Mouse (Mus musculus): ENCODE results near the gene Zeb2.
"Not testable (repeated sequence)": the region's sequence is repeated elsewhere in the genome, so short reads cannot be mapped to it uniquely, and the experiment has no call there.

Zeb2 gene

DNA sequence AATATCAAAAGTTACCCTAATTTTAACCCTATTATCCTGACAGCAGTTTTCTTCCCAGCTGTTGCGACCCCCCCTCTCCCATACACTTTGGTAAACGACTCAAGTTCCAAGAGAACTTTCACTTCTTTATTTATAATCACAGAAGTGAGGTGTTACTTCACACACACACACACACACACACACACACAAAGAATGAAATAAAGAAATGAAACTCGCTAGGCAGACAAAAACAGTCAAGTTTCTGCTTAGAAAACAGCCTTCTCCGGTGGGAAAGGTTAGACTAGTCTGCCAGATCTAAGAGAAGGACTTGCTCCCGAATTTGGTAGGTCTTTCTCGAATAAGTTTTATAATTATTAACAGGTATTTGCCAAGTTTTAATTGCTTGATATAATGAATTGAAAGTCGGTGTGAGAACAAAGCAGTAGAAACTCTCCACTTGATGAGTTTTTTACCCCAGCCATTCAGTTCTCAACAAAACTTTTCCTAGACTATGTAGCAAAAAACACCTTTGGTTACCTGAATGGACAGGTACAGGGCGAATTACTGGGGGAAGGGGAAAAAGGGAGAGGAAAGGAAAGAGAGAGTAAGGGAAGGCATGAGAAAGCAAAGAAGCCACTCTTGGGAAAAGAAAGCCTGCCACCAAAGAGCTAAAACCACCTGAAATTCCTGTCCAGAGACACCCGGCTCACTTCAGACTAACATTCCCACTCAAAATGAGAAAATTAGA is 5.0 kb downstream of the Zeb2 start:
- DNase-seq (ENCODE audit: low spot score), result no peak

DNA sequence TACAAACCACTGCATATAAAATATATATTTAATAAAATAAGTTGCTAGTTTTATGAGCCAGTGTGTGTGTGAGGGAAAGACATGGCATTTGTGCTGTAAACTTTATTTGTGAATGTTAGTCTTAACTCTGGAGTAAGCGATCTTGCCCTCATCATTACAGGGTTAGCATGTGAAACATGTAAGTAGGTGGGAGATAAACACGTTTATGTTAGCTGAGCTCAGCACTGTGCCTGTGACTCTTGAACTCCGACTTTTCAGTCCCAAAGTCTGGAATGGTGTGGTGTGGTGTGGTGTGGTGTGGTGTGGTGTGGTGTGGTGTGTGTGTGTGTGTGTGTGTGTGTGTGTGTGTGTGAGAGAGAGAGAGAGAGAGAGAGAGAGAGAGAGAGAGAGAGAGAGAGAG is 5.6 kb downstream of the Zeb2 start:
- not testable (repeated sequence) for DNase-seq (ENCODE audit: low spot score)

DNA sequence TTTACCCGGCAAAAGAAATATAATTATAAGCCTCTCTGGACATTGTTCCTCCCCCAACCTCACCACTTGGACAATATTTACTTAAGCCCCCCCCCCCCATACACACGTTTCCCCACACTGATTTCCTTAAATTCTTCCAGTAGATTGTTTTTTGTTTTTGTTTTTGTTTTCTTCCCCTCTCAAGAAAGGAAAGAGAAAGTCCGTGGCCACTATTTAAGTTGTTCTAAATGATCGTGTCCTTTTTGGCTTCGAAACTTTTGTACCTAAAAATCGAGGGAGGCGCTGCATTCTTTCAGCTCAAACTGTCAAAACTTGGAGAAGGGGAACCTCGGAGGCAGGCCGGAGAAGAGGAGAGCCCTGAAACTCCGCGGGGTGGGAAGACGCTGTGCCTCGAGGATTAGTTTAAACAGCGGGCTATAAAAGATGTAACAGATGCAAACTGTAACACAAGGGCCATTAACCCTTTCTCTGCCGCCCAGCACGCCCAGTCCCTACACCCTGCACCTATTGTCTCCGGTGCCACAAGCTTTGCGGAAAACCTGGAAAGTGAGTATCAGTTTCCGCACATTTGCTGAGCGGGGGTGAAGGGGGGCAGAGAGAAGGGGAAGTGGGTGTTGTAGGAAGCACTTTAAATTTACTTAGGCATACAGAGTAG is 6.3 kb downstream of the Zeb2 start:
- peak; percentile 75 for DNase-seq (ENCODE audit: low spot score)

DNA sequence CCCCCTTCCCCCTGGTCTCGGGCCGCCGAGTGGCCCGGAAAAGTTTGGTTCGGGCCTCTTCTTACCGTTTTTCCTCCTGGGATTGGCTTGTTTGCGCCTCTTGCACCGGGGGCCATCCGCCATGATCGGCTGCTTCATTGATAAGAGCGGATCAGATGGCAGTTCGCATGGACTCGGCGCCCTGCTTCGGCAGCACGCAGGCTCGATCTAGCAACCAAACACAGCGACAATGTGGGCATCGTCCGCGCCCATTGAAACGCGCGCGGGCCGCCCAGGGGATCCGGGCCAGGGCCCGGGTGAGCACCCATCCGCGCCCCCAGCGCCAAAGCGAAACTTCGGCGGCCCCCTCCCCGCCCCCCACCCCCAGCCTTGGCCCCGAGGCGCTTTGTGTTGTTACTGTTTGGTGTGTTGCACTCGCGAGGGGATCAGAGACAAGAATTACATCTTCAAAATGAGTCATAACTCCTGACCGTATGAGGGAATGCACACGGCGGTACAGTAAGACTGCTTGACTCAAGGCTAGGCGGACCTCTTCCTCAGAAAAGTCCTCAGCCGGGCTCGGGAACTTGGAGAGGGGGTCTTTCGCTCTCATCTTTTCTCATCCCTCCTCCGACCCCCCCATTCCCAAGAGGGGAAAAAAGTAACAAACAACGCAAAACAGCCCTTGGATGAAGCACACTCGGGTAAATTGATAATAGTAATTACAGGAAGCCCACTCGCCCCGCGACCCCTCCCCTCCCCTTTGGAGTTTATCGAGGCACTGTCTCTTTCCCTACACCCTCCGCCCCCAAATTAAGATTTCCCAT is 7.0 kb downstream of the Zeb2 start:
- DNase-seq (ENCODE audit: low spot score), result peak; percentile 69

DNA sequence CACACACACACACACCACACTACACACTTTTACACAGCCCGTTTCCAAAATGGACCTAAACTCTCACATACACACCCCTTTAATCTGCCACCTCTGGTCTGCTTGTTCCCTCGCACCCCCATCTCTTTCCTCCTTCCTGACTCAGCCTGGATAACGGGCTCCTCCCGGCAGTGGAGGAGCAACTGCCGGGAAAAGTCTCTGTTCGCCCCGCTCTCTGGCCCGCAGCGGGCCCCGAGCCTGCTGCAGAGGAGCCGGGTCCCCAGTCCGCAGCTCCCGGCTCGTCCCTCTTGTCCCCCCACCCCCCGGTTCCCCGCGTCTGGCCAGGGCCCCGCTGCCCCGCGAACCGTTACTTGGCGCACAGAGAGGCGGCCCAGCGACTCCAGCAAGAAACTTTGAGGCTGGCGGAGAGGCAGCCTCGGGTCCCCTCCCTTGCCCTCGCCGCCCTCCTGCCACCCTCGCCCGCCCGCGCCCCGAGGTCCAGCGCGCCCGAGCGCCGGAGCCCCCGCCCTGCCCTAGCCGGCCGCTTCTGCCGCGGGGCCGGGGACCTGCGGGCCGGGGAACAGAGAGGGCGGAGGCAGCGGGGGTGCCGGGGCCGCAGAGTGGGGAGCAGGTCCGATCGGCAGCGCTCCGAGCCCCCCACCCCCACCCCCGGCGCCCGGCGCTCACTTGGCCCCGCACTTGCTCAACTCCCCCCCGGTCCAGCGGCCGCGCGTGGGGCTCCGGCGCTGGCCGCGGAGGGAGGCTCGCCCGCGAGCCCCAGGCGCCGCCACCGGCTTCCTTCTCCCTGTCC is 7.8 kb downstream of the Zeb2 start:
- DNase-seq (ENCODE audit: low spot score), result peak; percentile 69

- peak; percentile 69 for DNase-seq (ENCODE audit: low spot score)
Measured at GRCm38 (mm10) chr2:45108521-45109091, 8.6 kb downstream of the Zeb2 start.

DNA sequence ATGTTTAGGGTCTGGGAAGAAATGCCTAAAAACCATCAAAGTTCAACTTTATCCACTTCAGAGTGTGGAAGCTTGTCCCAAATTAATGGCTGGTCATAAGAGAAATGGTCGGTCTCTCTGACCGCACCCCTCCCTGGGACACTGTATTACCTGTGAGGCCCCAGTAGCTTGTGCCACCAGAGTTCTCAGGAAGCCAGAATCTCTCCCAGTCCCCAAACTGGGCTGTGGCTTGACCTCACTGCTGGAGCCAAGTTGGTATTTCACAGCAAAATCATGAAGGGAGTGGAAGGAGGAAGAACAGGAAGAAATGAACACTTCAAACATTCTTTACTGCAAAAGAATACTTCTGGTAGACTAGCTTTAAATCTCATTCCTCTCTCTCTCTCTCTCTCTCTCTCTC is 9.6 kb downstream of the Zeb2 start:
- DNase-seq (ENCODE audit: low spot score), result peak; percentile 33

- DNase-seq (ENCODE audit: low spot score), result no peak
Measured at GRCm38 (mm10) chr2:45105922-45106851, 11.0 kb downstream of the Zeb2 start.

DNA sequence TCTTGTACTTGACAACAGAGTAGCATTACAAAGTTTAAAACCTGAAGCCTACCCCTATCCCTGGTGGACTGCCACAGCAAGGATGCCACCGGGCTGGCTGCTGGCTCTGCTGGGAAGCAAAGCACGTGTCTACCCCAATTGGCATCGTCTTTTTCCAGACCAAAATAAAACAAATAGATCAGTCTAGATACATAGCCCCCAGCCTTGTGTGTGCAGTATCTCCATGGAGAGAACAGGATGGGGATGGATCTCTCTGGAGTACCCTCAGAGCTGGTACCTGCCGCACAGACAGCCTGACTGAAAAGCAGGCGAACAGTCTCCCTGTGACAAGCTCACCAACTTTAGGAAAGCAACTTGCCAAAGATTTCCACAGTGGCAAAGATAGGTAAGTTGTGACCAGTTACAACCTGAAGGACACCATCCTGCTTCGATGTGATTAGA is 11.9 kb downstream of the Zeb2 start:
- DNase-seq (ENCODE audit: low spot score), result no peak

DNA sequence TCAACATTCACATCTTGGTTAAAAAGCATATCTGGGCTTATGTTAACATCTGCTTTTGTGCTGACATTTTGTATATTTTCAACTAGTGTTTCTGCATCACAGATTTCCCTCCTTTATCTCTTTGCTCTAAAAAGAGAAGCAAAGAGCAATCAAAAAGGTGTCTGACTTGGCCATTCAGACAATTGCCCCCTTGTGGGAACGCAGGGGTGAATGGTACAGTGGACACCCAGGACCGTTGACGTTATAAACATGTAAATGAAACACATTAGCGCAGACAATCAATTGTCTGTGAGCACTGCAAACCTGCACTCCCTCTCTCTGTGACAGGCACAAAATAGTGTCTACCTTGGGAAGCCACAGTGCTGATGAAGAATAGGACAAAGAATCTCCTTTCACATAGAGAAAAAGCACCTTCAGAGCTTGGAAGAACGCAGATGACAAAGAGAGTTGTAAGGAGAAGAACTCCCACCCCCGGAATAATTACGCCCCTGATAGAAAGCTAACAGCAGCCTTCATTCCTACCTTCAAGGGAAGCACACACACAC is 12.6 kb downstream of the Zeb2 start:
- no peak for DNase-seq (ENCODE audit: low spot score)

GRCm38 (mm10) chr2:45104066-45104465 is 13.1 kb downstream of the Zeb2 start:
- no peak for DNase-seq (ENCODE audit: low spot score)

DNA sequence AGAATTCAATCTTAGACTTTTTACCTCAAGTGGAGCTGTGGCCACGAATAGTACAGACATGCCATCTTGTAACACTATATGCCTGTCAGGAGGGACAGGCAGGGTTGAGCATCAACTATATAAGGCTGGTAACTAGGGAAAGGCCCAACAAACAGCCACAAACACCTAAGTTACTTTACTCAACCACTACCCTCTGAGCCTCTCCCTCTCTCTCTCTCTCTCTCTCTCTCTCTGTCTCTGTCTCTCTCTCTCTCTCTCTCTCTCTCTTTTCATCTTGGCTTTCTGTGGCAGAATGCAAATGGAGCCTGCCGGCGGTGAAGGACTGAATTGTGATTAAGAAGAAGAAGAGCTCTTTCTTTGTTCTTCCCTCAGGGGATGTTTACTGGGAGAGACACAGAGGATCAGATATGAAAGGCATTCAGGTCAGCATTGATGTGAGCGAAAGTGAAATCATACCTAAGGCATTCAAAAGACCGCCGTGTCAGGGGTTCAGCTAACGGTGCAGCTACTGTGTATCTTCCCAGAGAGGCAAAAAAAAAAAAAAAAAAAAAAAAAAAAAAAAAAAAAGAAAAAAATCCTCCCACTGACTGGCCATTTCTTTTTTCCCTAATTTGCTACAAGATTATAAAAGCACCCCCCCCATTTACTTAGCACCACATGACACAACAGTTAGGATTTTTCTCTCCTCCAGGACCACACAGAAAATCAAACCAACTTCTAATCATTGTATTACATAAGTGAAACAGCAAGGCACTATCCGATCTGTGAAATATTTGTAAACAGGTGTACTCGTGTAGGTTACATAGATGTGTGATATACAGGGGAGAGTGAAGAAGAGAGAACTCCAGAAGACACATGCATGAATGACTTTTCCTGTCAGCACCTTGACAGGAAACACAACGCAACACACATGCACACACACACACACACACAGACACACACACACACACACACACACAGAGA is 13.9 kb downstream of the Zeb2 start:
- no peak for DNase-seq (ENCODE audit: low spot score)

DNA sequence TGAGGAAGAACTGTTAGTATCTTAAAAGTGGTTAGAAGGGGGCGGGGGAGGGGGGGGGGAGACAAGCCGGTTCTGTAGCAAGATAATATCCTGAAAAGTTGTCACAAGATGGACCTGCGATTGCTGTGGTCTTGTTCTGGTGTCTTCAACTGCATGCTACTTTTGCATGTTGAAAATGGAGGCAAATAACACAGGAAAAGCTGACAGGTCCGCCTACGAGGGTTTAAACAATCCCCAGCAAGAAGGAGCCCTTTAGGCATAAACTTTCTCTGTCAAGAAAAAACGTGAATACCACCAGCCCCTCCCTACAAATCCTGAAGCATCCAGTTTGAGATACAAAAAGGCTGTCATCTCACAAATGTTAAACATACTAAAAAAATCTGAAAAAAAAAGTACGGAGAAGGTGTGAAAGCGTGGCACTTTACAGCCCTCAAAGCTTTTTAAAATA is 15.0 kb downstream of the Zeb2 start:
- DNase-seq (ENCODE audit: low spot score), result no peak

- no peak for DNase-seq (ENCODE audit: low spot score)
Measured at GRCm38 (mm10) chr2:45101586-45101985, 15.6 kb downstream of the Zeb2 start.

DNA sequence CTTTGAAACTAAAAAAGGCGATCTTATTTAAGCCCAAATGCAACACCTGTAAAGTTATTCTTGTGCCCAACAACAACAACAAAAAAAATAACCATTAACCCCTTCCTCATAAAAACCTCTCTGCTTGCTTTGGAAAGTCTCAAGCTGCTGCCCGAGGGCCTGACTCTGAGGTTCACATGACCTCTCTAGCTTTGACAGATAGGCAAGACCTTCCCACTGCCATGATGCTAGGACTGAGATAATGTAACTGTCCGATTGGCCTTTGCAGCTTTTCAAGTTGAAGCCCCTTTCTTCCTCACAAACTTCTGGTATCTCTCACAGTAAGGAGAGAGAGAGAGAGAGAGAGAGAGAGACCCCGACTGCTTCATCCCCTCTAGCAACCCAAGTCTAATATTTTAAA is 16.2 kb downstream of the Zeb2 start:
- no peak for DNase-seq (ENCODE audit: low spot score)

- no peak for DNase-seq (ENCODE audit: low spot score)
Measured at GRCm38 (mm10) chr2:45100628-45101027, 16.6 kb downstream of the Zeb2 start.

DNA sequence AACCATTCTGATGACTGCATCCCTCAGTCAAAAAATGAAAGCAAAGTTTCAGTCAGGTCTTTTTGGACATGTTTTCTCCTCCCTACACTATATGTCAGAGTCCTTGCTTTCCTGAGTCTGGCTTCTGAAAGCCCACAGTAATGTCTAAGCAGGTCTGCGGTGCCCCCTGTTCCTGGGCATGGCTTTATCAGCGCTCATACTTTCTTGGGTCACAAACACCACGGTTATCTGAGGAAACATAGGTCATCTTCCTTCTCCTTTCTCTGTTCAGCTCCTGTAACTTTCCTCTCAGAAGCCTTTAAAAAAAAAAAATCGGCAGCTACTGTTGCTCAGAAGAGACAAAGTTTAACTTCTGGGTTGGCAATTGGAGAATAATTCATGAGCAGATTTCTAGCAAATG is 17.2 kb downstream of the Zeb2 start:
- no peak for DNase-seq (ENCODE audit: low spot score)

- no peak for DNase-seq (ENCODE audit: low spot score)
Measured at GRCm38 (mm10) chr2:45099081-45099480, 18.1 kb downstream of the Zeb2 start.

GRCm38 (mm10) chr2:45097969-45098368 is 19.2 kb downstream of the Zeb2 start:
- no peak for DNase-seq (ENCODE audit: low spot score)
